12 mouse cellular contexts compared by ENCODE assay signal in genomic region chr3:126723458-126723857, GRCm38 (mm10).
DNase-seq lines count a peak whose midpoint lies in the region; ATAC-seq lines count a peak whose summit lies in the region.
"Had no signal": no experiment of that assay in that cellular context is flagged by ENCODE, and none has a peak within 500 bp of the region (broad histone marks: within the 10 kb centered on the region; RNA-seq: fewer than 3 reads in every experiment).

No protein-coding gene starts in this region.

- H3K27ac ChIP-seq in heart, embryonic 10.5 days: peak overlapping the region; percentile 83
- H3K27ac ChIP-seq in neural tube, embryonic 15.5 days (replicated peaks): peak overlapping the region; percentile 67; the same call in 1 of the 2 replicates
- H3K27ac ChIP-seq in heart, embryonic 12.5 days (ENCODE audit: poor library complexity, severe bottlenecking): peak overlapping the region; percentile 91
- H3K27ac ChIP-seq: liver, embryonic 13.5 days had no signal

- no peaks in the 10 kb centered on the region for H3K36me3 ChIP-seq in heart, embryonic 10.5 days
- no peaks in the 10 kb centered on the region for H3K36me3 ChIP-seq in neural tube, embryonic 15.5 days
- H3K36me3 ChIP-seq in heart, embryonic 12.5 days: no peaks in the 10 kb centered on the region
- H3K36me3 ChIP-seq: liver, embryonic 13.5 days had no signal

- no peak overlapping the region for H3K9ac ChIP-seq in neural tube, embryonic 15.5 days (replicated peaks)
- H3K9ac ChIP-seq in heart, embryonic 12.5 days: no peak overlapping the region
- H3K9ac ChIP-seq: liver, embryonic 13.5 days had no signal

- H3K9me3 ChIP-seq in heart, embryonic 10.5 days: no peaks in the 10 kb centered on the region
- no peaks in the 10 kb centered on the region for H3K9me3 ChIP-seq in neural tube, embryonic 15.5 days (replicated peaks)
- no peaks in the 10 kb centered on the region for H3K9me3 ChIP-seq in heart, embryonic 12.5 days (replicated peaks)
- H3K9me3 ChIP-seq: liver, embryonic 13.5 days had no signal

- 0 out of 2 replicates have a peak, but pooled peaks have one; percentile 26 for ATAC-seq in neural tube, embryonic 15.5 days (ENCODE audit: low FRiP score)
- ATAC-seq in heart, embryonic 12.5 days (ENCODE audit: insufficient number of reproducible peaks, low FRiP score): peak; percentile 82
- ATAC-seq: intestine, embryonic 16.5 days had no signal

- H3K4me1 ChIP-seq in heart, embryonic 10.5 days: peaks cover 16% of the 10 kb centered on the region; the same call in 1 of the 2 replicates
- H3K4me1 ChIP-seq in neural tube, embryonic 15.5 days: peaks cover 11% of the 10 kb centered on the region; the same call in 1 of the 2 replicates
- H3K4me1 ChIP-seq in heart, embryonic 12.5 days (replicated peaks): peaks cover 23% of the 10 kb centered on the region
- H3K4me1 ChIP-seq: liver, embryonic 13.5 days had no signal

- H3K27me3 ChIP-seq in heart, embryonic 10.5 days (ENCODE audit: insufficient read depth, poor library complexity, severe bottlenecking): no peaks in the 10 kb centered on the region
- no peaks in the 10 kb centered on the region for H3K27me3 ChIP-seq in neural tube, embryonic 15.5 days (replicated peaks)
- H3K27me3 ChIP-seq in heart, embryonic 12.5 days (replicated peaks): no peaks in the 10 kb centered on the region
- H3K27me3 ChIP-seq: liver, embryonic 13.5 days had no signal

- no peak overlapping the region for H3K4me2 ChIP-seq in neural tube, embryonic 15.5 days
- no peak overlapping the region for H3K4me2 ChIP-seq in heart, embryonic 12.5 days
- H3K4me2 ChIP-seq: liver, embryonic 13.5 days had no signal

- WGBS in heart, embryonic 10.5 days: 49% methylated on average over 5 of the region's 5 CpGs
- 75% methylated on average over 5 of the region's 5 CpGs for WGBS in neural tube, embryonic 15.5 days
- 49% methylated on average over 5 of the region's 5 CpGs for WGBS in heart, embryonic 12.5 days

- H3K4me3 ChIP-seq in heart, embryonic 10.5 days: no peak overlapping the region
- H3K4me3 ChIP-seq in neural tube, embryonic 15.5 days (replicated peaks): no peak overlapping the region
- no peak overlapping the region for H3K4me3 ChIP-seq in heart, embryonic 12.5 days
- H3K4me3 ChIP-seq: liver, embryonic 13.5 days had no signal

- peak; percentile 77 for DNase-seq in heart, embryonic 10.5 days (ENCODE audit: low spot score)
- DNase-seq in heart, adult 11 months: no peak
- no peak for DNase-seq in neural tube, embryonic 10.5 days (ENCODE audit: extremely low spot score, low spot score)
- no peak for DNase-seq in adipocyte (ENCODE audit: low spot score)
- DNase-seq in frontal cortex, postnatal 10 days (ENCODE audit: low spot score in 2 of 2): no peak
- DNase-seq: gastrocnemius, postnatal 14 days; kidney, postnatal 36 days; liver, embryonic 13.5 days; lung, postnatal 36 days had no signal
